Mouse (Mus musculus): ENCODE results near the gene Caskin1.

Gene Caskin1

DNA sequence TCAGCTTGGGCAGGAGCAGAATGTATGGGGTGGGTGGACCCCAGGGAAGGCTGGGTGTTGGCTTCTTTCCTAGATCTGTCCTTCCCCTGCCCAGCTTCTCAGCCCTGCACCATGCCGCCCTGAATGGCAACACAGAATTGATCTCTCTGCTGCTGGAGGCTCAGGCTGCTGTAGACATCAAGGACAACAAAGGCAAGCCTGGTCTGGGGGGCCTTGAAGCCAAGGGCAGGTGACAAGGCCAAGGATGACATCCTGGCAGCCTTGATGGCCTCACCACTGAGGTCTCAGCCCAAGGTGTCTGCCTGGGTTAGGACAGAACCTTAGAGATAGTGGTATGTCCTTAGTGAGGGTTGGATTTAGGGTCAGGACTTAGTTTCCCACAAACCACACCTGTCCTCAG is 7.6 kb downstream of the Caskin1 start:
- DNase-seq, result no peak

DNA sequence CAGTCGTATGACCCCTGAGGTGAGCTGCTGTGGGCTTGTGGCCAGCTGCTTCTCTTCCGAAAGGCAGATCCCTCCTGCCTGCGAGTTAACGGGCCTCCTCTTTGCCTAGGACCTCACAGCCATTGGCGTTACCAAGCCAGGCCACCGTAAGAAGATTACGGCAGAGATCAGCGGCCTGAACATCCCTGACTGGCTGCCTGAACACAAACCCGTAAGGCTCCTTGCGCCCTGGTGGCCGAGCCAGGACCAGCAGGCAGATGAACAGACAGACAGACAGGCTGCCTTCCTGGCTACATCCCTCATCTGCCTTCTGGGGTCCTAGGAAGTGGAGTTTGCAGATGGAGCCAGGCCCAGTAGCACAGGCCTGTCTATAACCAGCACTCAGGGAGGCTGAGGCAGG is 13.8 kb downstream of the Caskin1 start:
- DNase-seq, result no peak

DNA sequence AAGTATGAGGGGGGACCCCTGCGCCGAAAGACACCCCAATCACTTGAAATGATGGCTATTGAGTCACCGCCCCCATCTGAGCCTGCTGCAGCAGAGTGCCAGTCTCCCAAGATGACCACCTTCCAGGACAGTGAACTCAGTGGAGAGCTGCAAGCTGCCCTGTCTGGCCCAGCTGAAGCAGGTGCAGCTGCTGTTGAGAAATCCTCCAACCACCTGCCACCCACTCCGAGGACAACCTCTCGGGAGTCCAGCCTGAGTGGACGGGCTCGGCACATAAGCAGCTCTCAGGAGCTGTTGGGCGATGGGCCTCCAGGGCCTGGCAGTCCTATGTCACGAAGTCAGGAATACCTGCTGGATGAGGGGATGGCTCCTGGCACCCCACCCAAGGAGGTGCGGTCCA is 15.7 kb downstream of the Caskin1 start:
- no peak for DNase-seq

DNA sequence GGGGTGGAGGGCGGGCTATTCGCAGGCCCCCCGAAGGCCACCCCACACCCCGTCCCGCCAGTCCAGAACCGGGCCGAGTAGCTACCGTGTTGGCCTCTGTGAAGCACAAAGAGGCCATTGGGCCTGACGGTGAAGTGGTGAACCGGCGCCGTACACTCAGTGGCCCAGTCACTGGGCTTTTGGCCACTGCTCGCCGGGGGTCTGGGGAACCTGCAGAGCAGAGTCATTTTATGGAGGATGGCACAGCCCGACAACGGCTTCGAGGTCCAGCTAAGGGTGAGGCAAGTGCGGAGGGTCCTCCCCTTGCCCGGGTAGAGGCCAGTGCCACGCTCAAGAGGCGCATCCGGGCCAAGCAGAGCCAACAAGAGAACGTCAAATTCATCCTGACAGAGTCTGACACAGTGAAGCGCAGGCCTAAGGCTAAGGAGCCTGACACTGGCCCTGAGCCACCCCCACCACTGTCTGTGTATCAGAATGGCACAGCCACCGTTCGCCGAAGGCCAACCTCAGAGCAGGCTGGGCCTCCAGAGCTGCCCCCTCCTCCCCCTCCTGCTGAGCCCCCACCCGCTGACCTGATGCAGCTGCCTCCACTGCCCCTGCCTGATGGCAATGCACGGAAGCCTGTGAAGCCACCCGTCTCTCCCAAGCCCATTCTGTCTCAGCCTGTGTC is 17.0 kb downstream of the Caskin1 start:
- no peak for DNase-seq

DNA sequence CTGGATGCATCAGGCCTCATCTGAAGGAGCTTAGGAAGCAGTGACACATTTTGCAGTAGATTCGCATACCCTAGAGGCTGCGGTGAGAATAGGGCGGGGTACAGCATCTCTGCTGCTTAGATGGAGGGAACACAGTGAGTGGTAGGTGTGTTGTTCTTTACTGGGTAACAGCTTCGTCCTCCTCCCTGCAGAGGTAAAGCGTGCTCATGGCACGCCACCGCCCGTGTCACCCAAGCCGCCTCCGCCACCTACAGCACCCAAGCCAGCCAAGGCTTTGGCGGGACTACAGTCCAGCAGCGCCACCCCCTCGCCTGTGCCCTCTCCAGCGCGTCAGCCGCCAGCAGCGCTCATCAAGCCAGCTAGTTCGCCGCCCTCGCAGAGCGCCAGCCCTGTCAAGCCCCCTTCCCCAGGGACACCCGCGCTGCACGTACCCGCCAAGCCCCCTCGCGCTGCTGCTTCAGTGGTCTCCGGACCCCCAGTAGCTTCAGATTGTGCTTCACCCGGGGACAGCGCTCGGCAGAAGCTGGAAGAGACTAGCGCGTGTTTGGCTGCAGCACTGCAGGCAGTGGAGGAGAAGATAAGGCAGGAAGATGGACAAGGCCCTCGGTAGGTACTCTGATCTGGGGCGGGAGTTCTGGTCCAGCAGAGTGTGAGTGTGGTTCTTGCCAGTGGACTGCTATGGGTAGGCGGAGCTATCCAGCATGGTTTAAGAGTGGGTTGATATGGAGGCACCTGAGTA is 18.1 kb downstream of the Caskin1 start:
- no peak for DNase-seq

DNA sequence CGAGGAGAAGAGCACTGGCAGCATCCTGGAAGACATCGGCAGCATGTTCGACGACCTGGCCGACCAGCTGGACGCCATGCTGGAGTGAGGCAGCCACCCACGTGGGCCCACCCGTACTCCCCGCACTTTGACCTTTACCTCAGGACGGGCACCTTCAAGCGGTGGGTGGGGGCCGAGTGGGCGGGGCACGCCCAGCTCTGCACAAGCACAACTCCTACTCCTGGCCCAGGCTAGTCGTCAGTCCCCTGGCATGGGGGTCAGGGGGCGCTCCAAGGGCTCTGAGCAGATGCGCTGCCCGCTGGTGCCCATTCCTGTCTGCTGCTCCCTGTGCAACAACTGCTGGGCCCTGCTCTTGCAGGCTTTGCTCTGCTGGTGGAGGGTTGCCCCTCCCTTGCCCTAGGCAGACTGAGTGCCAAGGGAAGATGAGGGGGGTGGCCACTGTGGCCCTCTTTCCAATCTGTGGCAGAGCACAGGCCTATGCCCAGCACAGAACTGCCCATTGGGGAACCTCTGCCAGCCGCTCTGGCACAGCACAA is 18.8 kb downstream of the Caskin1 start:
- DNase-seq, result no peak

DNA sequence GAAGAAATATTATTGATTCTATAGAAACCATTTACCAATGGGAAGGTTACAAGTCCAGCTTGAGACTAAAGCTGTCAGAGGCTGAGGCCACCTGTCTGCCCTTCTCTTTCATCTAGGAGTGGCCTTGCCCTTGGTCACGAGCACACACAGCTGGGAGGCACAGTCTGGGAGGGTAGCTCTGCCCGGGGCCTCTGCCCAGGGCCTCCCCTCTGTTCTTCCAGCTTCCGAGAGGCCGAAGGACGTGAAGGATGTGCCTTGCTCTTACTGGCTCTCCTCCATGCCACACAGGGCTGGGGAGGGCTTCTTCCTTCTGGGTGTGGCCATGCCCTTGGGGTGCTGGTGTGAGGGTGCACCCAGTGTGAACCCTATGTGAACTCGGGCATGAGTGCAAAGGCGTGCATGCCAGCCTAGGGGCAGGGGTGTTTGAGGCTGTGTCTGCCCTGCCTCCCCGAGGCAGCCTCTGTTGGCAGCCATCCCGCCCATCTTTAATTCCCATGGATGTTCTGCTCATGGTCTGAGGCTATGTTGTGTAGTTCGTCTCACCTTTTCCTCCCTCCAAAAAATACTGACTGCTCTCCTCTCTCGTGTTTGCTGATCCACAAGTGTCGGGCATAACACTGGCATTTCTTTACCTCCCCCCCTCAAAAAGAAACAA is 19.5 kb downstream of the Caskin1 start:
- no peak for DNase-seq

DNA sequence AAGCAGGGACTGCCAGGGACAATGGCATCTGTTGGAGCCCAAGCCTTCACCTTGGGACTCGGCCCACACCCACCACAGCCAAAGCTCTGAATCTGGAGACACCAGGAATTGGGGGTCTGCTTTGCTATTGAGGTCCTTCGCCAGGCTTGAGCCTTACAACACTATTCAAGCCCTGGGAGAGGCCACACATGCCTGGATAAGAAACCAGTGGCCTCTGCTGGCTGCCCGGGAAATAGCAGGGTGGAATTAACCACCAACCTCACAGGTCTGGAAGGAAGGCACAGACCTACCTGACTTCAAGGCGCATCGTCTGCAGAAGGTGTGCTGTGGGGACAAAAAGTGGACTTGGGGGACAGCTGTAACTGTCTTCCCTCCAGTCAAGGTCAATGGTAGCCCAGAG is 25.2 kb downstream of the Caskin1 start:
- DNase-seq, result peak; percentile 52 to 56

DNA sequence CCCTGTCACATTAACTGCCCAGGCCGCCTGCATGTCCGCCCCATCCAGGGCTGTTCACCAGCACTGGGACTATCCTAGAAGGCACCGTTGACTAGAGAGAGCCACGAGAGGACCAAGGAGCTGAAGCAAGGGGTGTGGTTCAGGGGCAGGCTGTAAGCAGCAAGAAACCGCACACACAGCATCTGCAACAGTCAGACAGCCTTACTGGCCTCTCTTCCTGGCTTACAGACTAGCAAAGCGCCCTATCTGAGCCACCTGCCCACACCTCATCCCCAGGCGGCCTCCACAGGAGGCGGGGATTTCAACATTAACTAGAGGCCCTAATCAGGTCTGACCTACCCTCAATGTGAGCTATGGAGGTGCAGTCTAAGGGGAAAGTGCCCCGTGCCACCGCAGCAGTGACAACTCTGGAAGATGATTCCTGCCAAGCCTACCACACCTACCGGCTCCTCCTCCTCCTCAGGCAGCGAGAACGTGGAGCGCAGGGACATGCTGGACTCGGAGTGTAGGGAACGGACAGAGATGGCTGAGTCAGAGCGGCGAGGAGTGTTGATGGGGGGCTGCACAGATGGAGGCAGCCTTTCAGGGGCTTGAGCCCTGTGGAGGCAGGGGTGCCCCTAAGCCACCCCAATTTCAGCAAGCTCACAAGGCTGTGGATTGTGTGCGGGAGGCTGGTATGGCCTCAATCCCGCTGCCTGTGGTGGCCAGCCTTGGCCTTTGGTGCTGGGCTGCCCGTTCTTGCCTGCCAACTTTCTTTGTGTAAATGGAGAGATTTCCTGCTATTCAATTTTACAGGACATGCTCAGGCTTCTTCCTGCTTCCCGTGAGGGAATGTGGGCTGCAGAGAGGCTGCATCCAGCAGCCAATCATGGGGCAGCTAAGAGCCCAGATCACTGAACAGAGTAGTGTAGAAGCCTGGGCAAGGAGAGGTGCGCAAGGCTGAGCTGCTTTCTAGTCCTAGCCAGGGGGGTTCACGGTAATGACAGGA is 26.2 kb downstream of the Caskin1 start:
- DNase-seq, result peak; percentile 41 to 58

DNA sequence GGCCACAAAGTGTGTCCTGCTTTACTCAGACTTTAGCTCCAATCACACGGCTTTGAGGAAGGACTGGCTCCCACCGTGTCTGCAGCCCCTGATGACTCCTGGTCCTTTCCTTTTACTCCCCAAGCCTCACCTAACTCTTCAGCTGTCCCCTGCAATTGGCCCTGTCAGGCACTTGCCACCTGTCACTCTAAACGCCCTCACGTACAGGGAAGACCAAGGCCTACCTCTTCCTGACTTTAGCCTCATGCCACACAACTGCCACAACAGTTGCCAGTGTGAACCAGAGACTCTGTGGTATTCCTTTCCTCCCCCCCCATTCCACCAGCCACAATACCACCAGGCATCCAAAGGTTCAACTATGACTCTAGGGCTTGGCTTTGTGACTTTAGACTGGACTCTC is 32.0 kb downstream of the Caskin1 start:
- no peak for DNase-seq

DNA sequence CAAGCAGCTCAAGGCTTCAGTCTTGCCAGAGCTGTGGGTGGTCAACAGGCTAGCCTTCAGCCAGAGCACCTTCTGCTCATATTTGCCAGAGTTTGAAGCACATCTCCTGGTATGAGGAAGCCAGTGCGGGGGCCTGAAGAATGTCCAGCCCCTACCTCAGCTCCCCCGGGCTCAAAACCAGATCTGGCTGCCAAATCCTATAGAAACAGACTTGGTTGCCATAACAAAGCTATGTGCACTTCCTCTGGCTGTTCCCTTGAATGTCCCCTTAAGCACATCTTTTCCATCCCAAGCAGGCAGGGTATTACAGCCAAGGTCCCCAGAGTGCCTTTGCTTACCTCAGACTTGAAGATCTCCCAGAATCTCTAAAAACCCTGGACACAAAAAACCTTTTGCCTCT is 36.3 kb downstream of the Caskin1 start:
- DNase-seq, result no peak

DNA sequence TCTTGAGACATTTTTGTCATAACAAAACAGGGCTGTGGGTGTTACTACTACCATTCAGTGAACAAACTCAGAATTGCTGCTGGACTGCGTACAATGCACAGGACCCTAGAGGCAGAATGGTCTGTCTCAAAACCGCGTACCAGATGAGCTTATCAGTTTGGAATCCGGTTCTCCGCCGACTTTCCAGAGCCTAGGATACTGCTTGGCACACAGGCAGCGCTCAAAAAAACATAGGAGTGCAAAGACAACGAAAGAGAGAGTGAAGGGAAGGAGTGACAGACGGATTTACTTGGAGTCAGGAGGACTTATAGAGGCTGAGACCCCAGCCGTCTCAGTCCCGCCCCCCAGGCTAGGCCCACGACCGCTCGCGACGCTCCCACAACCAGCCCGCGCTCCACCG is 38.9 kb downstream of the Caskin1 start:
- DNase-seq, result no peak

DNA sequence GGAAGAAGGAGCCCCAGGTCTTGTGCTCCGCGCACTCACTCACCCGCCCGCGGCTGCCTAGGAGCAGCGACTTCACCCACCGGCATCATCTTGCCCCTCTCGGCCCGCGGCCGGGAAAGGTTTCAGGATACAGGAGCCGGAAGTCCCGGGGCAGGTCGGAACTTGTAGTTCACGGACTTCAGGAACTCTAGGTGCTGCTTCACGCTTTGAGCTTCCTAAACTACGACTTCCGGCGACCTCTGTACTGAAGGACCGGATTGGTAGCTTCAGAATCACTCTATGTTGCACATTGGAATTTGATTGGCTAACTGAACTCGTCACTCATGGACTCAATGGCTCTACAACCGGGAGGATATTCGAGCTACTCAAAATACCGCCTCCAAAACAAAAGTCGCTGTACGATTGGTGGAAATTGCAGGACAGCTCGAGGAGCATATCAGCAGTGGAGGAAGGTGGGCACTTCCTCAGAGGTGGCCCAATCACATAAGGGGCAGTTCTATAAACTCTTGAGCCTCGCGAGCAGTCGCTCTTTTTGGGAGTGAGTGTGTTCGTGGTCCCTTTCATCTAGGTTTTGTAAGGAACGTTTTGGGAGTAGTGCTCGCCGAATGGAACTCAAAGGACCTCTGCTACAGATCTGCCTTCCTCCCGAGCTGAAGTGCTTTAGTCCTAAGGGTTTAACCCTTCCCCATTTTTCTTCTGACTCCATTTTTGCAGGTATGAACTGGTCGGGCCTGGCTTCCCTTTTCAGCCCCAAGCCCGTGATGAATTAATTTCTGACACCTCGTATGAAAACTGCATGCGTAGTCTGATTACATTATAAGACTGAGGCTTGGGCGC is 39.5 kb downstream of the Caskin1 start, which contains the start of gene Traf7:
Gene Traf7 (minus strand): TSS at position 216 of the 837 bp plus-strand sequence.
- DNase-seq, result peak; percentile 96 to 98

DNA sequence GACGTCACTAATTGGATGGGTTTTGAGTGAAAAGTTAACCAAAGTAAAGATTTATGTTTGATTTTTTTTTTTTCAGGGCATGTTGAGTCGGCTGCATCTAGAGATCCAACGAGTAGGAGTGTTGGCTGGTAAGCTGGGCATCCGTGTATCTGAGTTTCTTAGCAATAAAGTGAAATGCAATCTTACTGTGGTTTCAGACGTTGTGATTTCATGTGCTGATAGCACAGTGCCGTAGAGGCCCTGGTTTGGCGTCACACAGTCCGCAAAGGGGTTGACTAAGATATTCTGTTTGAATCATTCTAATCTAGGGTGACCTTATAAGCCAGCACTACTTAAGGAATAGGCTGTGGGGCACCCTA is 40.1 kb downstream of the Caskin1 start:
- DNase-seq, result no peak

DNA sequence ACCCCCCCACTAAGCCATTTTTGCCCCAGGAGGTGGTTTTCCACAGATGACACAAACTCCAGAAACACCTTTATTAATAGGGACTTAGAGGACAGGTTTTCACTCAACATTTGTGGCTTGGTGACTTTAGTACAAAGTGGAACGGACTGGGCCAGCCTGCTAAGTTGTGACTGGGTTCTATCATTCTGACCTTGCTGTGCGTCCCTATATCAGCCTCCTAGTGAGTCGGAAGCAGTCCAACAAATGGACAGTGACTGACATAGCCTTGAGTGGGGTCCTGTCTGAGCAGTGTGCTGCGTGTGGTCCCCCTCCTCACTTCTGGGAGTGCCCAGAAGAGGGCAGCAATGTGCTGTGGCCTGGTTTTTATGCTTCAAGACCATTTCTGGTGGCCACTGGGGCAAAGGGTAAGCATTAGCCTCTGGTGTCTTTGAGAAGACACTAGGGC is 40.6 kb downstream of the Caskin1 start:
- DNase-seq, result peak; percentile 37 to 49

DNA sequence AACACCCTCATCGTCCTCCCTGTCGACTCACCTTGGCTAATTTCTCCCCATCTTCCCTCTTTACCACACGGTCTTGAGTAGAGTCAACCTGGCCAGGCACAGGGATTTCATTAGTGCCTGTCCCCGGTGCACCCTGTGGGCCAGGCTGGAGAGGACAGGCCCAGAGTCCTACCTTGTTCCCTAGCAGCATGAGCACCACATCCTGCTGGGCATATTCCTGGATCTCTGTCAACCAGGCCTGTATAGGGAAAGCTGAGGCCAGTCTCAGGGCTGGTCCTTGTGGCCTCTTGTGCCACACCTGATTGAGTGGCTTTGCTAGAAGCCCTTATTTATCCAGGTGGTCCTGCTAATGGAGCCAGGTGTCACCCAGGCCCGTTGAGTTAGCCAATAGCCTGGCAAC is 41.5 kb downstream of the Caskin1 start:
- no peak for DNase-seq

DNA sequence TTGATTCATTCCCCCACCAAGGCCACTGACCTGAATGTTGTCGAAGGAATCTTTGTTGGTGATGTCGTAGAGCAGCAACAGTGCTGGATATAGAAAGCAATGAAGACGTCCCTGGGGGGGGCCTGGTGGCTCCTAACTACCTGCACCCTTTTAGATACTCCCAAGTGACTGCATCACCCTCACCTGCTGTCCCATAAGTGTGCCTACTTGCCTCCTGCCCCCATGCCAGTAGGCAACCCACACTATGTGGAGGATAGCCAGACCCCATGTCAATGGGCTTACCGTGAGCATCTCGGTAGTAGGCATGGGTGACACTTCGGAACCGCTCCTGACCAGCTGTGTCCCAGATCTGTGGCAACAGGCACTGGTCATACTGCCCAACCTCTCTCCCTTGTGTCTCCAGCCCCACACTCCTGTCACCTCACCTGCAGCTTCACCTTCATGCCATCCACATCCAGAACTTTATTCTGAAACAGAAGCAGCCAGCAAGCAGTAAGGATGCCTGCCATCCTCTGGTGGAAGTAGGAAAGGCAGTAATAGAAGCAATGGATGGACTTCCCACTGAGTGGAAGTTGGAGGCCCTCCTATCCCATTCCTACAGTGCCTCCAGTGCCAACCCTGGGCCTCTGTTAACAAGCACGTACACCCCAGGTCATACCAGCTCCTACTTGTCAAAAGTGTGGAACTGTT is 42.1 kb downstream of the Caskin1 start:
- no peak for DNase-seq

DNA sequence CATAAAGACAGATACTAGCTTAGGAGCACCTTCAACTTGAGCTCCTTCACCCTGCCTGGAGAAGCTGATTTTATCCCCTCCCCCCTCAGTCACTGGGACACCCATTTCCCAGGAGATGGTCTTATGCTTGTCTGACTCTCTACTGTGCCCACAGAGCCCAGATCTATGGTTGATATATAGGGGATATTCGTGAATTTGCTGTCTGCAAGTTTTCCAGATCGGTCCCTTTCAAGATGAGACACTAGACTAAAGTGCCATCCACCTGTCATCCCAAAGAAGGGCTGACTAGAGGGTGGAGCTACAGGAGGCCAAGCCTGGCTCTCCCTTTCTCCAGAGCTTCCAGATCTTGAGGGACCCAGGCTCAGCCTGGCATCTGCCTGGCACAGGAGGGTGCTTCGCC is 42.7 kb downstream of the Caskin1 start:
- DNase-seq, result no peak

DNA sequence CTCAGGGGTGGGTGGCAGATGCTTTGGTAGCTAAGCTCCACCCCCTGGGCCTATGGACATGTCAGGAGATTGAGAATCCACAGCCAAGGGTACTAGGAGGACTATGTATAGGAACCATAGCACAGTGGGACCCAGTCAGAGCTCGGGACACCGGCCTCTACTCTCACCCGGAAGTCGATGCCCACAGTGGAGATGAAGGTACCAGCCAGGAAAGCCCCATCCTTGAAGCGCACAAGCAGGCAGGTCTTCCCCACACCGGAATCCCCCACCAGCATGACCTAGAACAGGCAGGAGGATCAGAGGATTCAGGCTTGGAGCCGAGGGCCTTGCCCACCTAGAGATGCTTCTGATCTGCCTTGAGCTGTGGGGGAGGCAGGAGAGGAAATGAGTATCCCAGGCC is 43.6 kb downstream of the Caskin1 start:
- DNase-seq, result no peak

DNA sequence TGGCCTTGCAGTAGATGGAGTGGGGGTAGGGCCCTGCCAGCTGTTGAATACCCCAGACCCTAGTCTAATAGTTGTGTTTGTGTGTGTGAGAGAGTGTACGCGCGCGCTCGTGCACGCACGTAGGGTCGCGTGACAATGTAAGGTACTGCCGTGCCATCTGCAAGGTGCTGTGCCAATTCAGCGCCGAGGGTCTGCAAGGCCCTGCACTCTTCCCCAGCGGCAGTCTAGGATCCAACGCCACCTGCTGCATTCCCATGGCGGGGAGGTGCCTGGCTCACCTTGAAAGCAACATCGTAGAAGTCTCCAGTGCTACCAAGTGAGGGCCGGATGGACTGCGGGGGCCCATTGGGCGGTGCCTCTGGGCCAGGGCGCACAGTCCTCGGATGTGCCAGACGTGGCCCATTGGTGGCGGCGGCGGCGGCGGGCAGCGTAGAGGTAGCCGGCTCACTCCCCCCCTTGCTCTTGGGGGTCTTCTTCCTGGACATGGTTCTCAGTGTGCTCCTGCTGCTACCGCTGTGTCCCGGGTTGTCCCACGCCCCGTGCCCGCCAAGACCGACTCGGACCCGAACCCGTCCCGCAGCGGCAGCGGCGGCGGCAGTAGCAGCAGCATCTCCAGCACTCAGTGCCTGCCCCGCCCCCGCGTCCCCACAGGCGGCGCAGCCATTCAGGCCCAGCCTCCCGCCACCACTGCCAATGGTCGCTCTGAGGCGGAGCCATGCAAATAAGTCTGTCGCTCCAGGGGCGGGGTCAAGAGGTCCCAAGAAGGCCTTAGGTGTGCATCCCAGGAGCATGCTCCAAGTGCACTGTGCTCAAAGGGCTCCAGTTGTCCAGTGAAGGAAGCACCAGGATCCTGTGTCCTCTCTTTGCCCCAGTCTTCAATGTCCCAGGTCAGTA is 44.9 kb downstream of the Caskin1 start:
- peak; percentile 89 to 92 for DNase-seq
